ENCODE assay signal across 20 mouse cellular contexts in the genomic region with DNA sequence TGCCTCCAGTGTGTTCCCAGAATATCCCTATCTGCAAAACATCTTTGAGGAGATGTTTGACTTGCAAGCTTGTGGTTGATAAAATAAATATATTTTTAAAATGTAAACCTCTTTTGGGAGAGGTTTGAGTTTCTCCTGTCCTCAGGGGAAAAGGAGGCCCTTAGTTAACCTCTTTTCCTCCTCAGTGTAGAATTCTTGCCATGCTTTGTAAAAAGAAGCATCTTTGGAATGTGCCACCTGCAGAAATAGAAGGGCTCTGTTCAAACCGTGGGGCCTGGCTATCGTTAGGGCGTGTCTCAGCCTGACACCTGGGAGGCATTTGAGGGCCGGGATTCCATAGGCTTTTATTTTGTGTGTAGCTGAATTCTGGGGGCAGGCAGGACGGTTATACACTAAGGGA. TPM values are rescaled to one million over a fixed set of nuclear protein-coding genes. Genes with fewer than 3 reads are reported as not detected.
A peak's percentile ranks its signal among the peaks of the same experiment; 100 is the strongest.
DNase-seq lines count a peak whose midpoint lies in the region; ATAC-seq and TF ChIP-seq lines count a peak whose summit lies in the region.
"Had no signal": no experiment of that assay in that cellular context is flagged by ENCODE, and none has a peak within 500 bp of the region (broad histone marks: within the 10 kb centered on the region; RNA-seq: fewer than 3 reads in every experiment).

No protein-coding gene starts in this region.

- no peak for ATAC-seq in lung, embryonic 14.5 days (ENCODE audit: insufficient read depth)
- ATAC-seq: forebrain, embryonic 15.5 days; hindbrain, embryonic 16.5 days; Patski had no signal

- no peak overlapping the region for H3K4me3 ChIP-seq in lung, embryonic 14.5 days (ENCODE audit: low read depth, low read length)
- no peak overlapping the region for H3K4me3 ChIP-seq in lung, adult 2 months (replicated peaks; ENCODE audit: extremely low read depth, low read depth, low read length)
- H3K4me3 ChIP-seq in embryonic facial prominence, embryonic 10.5 days = no peak overlapping the region
- H3K4me3 ChIP-seq: embryonic facial prominence, embryonic 12.5 days; forebrain, embryonic 15.5 days; heart, embryonic 15.5 days; hindbrain, embryonic 12.5 days had no signal

- no peaks in the 10 kb centered on the region for H3K27me3 ChIP-seq in lung, embryonic 14.5 days (ENCODE audit: insufficient read depth, low read length)
- no peaks in the 10 kb centered on the region for H3K27me3 ChIP-seq in embryonic facial prominence, embryonic 10.5 days (replicated peaks; ENCODE audit: low read depth, poor library complexity, severe bottlenecking)
- H3K27me3 ChIP-seq: embryonic facial prominence, embryonic 12.5 days; forebrain, embryonic 15.5 days; heart, embryonic 15.5 days; hindbrain, embryonic 12.5 days; Patski had no signal

- 46% methylated on average over 5 of the region's 5 CpGs for WGBS in lung, embryonic 14.5 days
- WGBS in lung, adult 2 months = 70% methylated on average over 5 of the region's 5 CpGs
- 50% methylated on average over 5 of the region's 5 CpGs for WGBS in embryonic facial prominence, embryonic 10.5 days

- no peak for TF ChIP-seq CTCF in lung, embryonic 14.5 days (IDR thresholded peaks at IDR 0.05; ENCODE audit: low read depth)
- no peak for TF ChIP-seq CTCF in lung, adult 2 months (IDR thresholded peaks at IDR 0.05; ENCODE audit: insufficient read depth, low read length)

- DNase-seq in lung, embryonic 14.5 days = peak; percentile 47
- no peak for DNase-seq in lung, adult 2 months
- peak; percentile 43 for DNase-seq in embryonic facial prominence, embryonic 10.5 days (ENCODE audit: low spot score)
- peak; percentile 27 for DNase-seq in lung, postnatal 14 days
- no peak for DNase-seq in spleen, postnatal 14 days (ENCODE audit: low spot score in 2 of 2)
- DNase-seq in left cerebral cortex, postnatal 10 days (ENCODE audit: extremely low spot score in 1 of 2, low spot score in 2 of 2) = no peak
- DNase-seq: adrenal gland, adult 8-10 months; adrenal gland, postnatal 36 days; cerebellum, adult 2 months; cerebellum, postnatal 10 days; heart, adult 18-20 months; heart, postnatal 4 days had no signal

- no peaks in the 10 kb centered on the region for H3K36me3 ChIP-seq in lung, embryonic 14.5 days (ENCODE audit: insufficient read depth)
- H3K36me3 ChIP-seq in embryonic facial prominence, embryonic 10.5 days (replicated peaks) = no peaks in the 10 kb centered on the region
- H3K36me3 ChIP-seq: embryonic facial prominence, embryonic 12.5 days; forebrain, embryonic 15.5 days; heart, embryonic 15.5 days; hindbrain, embryonic 12.5 days had no signal

- no peaks in the 10 kb centered on the region for H3K9me3 ChIP-seq in lung, embryonic 14.5 days (ENCODE audit: low read depth, low read length)
- H3K9me3 ChIP-seq in embryonic facial prominence, embryonic 10.5 days = no peaks in the 10 kb centered on the region
- H3K9me3 ChIP-seq: embryonic facial prominence, embryonic 12.5 days; forebrain, embryonic 15.5 days; heart, embryonic 15.5 days; hindbrain, embryonic 12.5 days had no signal

- no peak overlapping the region for H3K9ac ChIP-seq in lung, embryonic 14.5 days
- H3K9ac ChIP-seq: embryonic facial prominence, embryonic 12.5 days; forebrain, embryonic 15.5 days; heart, embryonic 15.5 days; hindbrain, embryonic 12.5 days had no signal

- intact Hi-C loops in left cerebral cortex, postnatal 10 days (cut with DNase I) = no loop called here

- TF ChIP-seq POLR2A in lung, adult 2 months (IDR thresholded peaks at IDR 0.05; ENCODE audit: borderline replicate concordance, extremely low read depth, low read depth, low read length) = no peak

- H3K4me2 ChIP-seq in lung, embryonic 14.5 days = no peak overlapping the region
- H3K4me2 ChIP-seq: embryonic facial prominence, embryonic 12.5 days; forebrain, embryonic 15.5 days; heart, embryonic 11.5 days; heart, embryonic 15.5 days; hindbrain, embryonic 12.5 days had no signal

- no peak overlapping the region; the same call in 1 of the 2 replicates for H3K27ac ChIP-seq in lung, embryonic 14.5 days (ENCODE audit: low read depth)
- no peak overlapping the region for H3K27ac ChIP-seq in embryonic facial prominence, embryonic 10.5 days (replicated peaks)
- H3K27ac ChIP-seq: embryonic facial prominence, embryonic 12.5 days; forebrain, embryonic 15.5 days; heart, embryonic 15.5 days; hindbrain, embryonic 12.5 days had no signal

- H3K4me1 ChIP-seq in lung, embryonic 14.5 days (ENCODE audit: insufficient read depth) = peaks cover 39% of the 10 kb centered on the region
- peaks cover 11% of the 10 kb centered on the region; the same call in 1 of the 2 replicates for H3K4me1 ChIP-seq in lung, adult 2 months (ENCODE audit: control insufficient read depth, insufficient read depth, low read length)
- H3K4me1 ChIP-seq in embryonic facial prominence, embryonic 10.5 days = peaks cover 71% of the 10 kb centered on the region

RNA-seq across cellular contexts. Expression of a gene that starts 51.1 kb away (rescaled TPM):
- polyA plus RNA-seq in lung, embryonic 14.5 days (2014; fragmentation: Nextera tagmentation; extraction: Ambion mirVana) = 26.5 and 27.6 TPM in 2 replicates
- polyA plus RNA-seq in lung, adult 2 months (2012; rRNA removed) = 32.4 and 45.9 TPM in 2 replicates
- polyA plus RNA-seq in embryonic facial prominence, embryonic 10.5 days (2016; fragmentation: Nextera tagmentation; extraction: Ambion mirVana) = 20.2 and 23.5 TPM in 2 replicates
- total RNA-seq in left cerebral cortex, postnatal 10 days (2021) = 10 to 100 TPM; 14.8 to 15.3 TPM
- total RNA-seq: CH12.LX had no signal

Comparison
In these comparisons a context has a peak if more than half of its experiments do, and no peak if none do; other contexts are left out.
1. DNase-seq: peak in lung, embryonic 14.5 days (single experiment), embryonic facial prominence, embryonic 10.5 days (single experiment) and lung, postnatal 14 days (single experiment); none in lung, adult 2 months (single experiment), spleen, postnatal 14 days (0 of 2) and left cerebral cortex, postnatal 10 days (0 of 2).